Mouse (Mus musculus): ENCODE results near the gene Dohh. TPM values are rescaled to one million over a fixed set of nuclear protein-coding genes. Genes with fewer than 3 reads are reported as not detected.

The Dohh gene
- 10 to 100 TPM; 41.1 to 44.1 TPM for total RNA-seq (2021)
- long read RNA-seq, experiment 1, transcript Dohh-201 (5 exons, 1,444 nt) = major isoform, 46 of 50 reads
- long read RNA-seq, experiment 1, partial matches to known transcripts = 4 of 50 reads
- long read RNA-seq, experiment 1, other reads (novel, unspliced or antisense) = 0 of 50 reads
- long read RNA-seq, experiment 2, transcript Dohh-201 (5 exons, 1,444 nt) = major isoform, 53 of 56 reads
- long read RNA-seq, experiment 2, partial matches to known transcripts = 3 of 56 reads
- long read RNA-seq, experiment 2, other reads (novel, unspliced or antisense) = 0 of 56 reads

DNA sequence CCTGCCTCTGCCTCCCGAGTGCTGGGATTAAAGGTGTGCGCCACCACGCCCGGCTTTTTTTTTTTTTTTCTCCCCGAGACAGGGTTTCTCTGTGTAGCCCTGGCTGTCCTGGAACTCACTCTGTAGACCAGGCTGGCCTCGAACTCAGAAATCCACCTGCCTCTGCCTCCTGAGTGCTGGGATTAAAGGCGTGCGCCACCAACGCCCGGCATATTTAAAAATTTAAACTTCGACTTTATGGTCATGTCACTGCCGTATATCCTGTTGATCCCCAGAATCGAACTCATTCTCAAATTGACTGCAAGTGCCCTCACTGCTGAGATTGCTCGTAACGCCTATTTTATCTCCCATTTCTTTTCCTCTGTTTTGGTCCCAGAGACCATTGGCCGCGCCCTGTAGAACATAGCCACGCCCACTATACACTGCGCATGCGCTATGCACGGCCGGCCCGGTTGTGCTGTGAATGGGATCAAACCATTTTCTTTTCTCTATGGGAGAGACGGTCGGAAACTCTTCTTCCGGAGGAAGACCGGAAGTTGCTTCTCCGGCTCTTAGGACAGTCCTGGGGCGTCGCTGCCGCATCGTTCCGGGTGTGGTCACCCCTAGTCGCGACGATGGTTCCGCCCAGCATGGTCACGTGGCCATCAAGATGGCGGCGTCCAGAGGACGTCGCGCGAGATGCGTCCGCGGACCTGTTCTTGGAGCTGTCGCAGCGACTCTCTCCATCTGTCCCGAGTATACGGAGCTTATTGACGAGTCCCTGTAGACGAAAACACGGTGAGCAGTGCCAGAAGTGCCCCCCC lies at the start of gene Dohh, which contains the start of gene Gm48551:
Gene Dohh, plus strand, starts transcription at position 627 of the 803 bp plus-strand sequence.
Gene Gm48551, plus strand, starts transcription at position 665 of the 803 bp plus-strand sequence.
- peak; percentile 99 for DNase-seq (ENCODE audit: low spot score)

DNA sequence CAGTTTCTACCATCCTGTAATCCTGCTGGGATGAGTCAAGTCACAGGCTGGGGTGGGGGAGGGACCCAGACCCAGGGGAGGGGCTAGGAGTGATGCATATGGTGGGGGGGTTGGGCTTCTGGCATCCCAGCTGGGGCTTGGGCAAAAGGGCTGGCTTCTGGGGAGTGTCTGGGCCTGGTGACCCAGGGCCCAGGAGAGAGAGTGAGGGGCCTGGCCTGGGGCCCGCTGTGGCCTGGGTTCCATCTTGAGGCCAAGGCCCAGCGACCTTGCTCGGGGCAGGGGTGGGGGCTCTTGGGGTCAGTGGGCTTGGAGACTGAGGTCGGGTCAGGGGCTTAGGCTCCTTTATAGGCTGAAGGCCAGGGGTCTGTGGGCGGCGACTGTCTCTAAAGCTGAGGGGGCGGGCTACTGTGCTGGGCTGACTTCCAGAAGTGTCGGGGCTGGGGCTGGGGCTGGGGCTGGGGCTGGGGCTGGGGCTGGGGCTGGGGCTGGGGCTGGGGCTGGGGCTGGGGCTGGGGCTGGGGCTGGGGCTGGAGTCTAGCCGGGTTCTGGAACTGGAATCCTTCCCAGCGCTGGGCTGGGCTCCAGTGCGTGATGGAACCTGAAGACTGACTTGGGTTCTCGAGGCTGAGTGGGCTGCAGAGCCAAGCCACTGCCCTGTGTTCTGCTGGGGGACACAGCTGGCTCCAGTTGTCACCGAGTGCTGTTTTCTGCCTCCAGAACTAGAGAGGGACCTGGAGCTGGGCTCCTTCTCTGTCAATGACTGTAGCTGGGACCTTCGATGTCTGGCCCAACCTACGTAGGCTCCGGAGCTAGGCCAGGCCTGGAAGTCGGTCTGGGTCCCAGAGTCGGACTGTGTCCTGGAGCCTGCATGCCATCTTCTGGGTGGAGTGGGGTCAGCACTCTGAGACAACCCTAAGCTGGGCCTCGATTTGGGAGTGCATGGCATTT lies 48.6 kb upstream of the Dohh start:
- no peak for DNase-seq (ENCODE audit: low spot score)

DNA sequence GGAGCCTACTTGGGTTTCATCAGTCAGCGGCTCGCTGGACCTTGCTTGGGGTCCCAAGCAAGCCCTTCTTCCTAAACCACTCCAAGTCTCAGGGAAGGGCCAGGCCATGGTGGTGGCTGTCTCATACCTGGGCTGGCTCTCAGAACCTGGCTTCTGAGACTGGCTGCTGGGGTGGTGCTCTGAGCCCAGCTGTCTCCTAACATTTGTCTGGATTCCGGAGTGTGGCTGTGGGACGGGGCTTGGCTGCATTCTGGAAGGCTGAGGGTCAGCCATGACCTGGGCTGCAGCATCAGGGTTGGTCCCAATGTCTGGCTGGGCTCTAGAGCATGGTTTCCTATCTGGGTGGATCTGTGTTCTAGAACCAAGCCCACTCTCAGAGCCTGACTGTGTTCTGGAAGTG lies 47.7 kb upstream of the Dohh start:
- DNase-seq (ENCODE audit: low spot score) = no peak

DNA sequence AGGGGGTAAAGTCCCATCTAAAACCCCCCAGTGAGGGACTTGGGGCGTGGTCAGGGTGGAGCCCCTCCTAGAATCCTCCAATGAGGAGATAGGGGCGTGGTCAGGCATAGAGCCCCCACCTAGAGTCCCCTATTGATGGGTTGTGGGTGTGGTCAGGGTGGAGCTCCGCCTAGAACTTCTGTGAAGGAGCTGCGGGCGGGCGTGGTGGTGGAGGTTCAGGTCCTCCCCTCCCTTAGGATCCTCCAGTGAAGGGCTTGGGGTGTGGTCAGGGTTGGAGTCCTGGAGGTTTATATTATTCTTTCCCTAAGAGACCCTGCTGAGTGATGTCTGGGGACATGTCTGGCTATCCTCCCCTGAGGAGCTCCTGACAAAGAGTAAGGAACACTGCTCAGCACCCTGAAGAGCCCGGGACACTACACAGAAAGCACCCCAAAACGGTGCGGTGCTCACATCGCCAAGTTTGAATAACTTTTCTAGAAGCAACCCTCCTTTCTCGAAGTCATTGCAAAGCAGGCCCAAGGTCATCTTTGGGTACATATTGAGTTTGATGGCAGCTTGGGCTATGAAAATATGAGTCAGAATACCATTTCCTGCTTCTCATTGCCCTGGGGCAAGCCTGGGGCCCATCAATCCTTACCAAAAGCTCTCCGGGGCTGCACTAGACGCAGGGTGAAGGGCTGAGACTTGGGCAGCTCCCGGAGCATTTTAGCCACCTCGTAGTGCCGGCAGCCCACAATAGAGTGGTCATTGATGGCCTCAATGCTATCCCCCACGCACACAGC lies 43.5 kb upstream of the Dohh start:
- DNase-seq (ENCODE audit: low spot score) = no peak

DNA sequence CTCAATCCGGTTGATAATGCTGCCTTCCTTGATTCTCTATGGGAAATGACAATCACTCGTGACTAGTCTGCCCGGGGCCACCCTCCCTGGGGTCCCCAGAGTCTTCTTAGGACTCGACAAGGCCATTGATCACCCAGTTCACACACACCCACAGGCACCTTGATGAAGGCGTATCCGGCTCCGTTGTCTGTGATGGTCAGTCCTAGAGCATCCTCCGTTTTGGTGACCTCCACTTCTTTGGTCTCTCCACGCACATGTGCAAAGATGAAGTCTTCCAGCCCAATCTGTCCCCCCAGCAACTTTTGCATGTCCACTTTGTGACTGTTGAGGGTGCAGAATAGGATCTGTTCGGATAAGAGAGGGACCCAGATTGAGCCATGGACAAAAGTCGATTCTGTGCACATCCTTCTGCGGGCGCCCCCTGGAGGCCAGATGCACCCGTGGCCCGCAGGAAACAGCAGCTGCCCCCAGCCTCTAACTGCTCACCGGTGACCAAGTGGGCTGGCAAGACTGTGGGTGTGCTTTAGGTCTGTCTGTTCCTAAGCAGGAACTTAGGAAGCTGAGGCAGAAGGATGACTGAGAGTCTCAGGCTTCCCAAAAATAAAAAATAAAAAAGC lies 42.8 kb upstream of the Dohh start:
- peak; percentile 62 for DNase-seq (ENCODE audit: low spot score)

DNA sequence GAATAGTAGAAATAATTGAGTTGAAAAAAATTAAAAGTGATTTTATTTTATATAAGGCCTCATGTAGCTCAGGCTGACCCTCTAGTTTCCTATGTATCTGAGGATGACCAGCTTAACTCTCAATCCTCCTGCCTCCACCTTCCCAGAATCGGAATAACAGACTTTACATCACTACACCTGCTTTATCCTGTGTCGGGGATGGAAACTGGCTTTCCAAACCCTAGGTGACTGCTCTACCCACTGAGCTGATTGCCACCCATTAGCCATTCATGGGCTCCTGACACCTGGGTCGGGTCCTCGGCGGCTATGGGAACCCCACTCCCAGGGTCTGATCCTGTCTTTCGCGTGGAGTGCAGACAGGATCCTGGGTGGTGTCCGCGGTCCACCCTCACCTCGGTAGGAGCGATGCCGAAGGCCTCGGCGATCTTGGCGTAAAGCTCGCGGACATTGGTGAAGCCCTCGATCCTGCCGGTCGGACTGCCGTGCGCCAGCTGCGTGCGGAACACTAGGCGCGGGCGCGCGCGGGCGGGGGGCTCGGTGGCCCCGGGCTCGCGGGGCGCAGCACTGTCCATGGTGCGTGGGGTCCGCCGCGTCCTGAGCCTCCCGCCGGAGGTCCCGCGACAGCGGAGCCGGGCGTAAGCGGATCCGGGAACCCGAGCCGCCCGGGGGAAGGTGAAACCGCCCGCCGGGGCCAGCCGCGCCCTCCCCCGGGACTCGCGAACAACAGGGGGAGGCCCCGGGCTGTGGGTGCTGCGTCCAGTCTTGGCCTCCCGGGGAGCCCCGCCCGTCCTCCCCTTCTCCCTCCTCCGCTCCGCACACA lies 41.3 kb upstream of the Dohh start, which contains the start of gene Gipc3:
Gene Gipc3, minus strand, starts transcription at position 581 of the 820 bp plus-strand sequence.
- DNase-seq (ENCODE audit: low spot score) = no peak

DNA sequence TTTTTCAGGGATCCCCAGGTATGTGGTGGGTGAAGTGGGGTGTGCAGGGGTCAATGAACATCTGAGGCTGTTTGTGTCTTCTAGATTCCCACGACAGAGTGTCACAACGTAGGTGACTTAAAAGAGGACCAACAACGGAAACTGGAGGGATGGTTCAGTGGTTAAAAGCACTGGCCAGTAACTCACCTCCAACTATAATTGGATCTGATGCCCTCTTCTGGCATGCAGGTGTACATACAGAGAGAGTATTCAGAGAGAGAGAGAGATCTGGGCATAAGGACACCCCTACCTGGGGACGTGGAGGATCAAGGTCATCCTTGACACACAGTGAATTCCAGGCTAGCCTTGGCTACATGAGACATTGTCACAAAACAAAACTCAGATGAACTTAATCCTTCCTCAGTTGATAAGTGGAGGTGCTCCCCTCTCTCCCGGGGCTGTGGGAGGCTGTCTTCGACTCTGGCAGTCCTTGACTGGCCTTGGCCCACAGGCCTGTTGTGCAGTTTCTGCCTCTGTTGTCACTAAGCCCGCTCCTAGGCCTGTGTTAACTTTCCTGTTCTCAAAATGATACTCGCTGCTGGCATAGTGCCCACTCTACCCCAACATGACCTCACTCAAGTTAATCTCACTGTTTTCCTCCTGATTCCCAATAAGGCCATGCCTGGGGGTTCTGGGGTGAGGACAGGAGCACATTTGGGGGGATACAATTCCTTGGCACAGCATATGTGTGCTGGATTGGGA lies 39.6 kb upstream of the Dohh start:
- no peak for DNase-seq (ENCODE audit: low spot score)

DNA sequence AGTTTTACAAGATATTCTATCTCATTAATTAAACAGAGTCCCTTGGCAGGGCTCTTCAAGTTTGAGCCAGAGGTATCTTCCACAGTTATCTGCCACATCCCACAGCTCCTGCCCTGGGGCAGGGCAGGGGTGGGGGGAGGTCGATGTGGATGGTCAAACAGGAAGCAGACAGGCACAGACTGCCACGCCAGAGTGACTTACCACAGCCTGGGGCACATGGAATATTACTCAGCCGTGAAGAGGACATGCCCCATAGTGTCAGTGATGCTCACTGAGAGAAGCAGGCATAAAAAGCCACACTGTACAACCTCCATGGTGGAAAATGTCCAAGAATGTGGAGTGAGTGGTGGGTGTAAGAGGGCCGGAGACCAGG lies 39.1 kb upstream of the Dohh start:
- DNase-seq (ENCODE audit: low spot score) = no peak

DNA sequence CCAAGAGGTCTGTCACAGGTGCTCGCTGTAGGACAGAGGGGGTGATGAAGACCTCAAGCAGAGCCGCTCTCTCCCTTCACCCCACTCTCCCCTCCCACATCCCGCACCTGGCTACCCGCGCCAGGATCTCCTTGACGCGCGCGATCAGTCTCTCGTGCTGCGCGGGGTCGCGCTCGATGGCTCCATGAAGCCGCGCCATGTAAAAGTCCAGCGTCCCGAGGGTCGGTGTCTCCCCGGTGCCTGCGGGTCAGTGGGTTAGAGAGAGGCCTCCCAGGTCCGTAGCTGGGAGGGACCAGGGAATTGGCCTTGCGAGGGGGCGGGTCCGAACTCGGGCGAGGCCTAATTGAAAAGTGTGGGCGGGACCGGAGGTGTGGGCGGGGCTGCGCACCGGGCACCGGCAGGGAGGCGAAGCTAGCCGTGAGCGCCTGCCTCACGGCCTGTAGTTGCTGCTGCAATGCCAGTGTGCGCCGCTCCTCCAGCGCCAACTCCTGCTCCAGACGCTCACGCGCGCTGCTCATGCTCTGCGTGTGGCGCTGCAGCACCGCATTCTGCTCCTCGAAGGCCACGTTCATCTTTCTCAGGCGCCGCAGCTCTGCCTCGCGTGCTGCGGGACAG lies 37.7 kb upstream of the Dohh start:
- DNase-seq (ENCODE audit: low spot score) = no peak

DNA sequence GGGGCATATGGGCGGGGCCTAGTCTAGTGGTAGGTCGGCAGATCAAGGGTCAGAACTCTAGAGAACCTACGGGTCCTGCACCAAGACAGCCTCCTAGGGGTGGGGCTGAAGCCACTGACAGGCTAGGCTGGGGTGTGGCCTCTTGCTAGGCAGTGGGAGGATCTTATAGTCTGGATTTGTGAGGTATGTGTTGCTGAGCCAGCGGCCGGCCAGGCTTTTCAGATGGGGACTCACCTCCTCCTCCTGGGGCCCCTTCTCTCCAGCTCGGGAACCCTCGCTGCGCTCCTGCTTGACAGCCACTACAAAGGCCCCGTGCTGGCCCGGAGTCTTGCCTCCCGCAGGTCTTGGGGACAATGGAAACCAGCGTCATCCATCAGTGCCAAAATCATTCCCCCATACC lies 35.1 kb upstream of the Dohh start:
- no peak for DNase-seq (ENCODE audit: low spot score)

DNA sequence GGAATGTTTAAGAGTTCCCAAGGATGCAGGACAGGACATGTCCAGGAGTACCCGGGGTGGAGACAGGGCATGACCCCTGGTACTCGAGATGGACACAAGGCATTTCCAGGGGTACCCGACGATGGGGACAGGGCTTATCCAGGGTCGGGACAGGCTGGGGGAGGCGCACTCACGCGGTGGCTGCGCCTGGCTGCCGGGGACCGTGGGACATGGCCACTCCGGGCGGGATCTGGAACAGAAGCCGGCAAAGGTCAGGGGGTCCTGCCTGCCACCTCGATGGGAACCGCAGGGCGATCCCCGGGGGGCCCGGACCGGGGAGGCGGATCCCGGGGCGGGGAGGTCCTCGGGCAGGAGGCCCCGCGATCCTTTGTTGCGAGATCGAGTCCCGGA lies 34.3 kb upstream of the Dohh start:
- DNase-seq (ENCODE audit: low spot score) = no peak

DNA sequence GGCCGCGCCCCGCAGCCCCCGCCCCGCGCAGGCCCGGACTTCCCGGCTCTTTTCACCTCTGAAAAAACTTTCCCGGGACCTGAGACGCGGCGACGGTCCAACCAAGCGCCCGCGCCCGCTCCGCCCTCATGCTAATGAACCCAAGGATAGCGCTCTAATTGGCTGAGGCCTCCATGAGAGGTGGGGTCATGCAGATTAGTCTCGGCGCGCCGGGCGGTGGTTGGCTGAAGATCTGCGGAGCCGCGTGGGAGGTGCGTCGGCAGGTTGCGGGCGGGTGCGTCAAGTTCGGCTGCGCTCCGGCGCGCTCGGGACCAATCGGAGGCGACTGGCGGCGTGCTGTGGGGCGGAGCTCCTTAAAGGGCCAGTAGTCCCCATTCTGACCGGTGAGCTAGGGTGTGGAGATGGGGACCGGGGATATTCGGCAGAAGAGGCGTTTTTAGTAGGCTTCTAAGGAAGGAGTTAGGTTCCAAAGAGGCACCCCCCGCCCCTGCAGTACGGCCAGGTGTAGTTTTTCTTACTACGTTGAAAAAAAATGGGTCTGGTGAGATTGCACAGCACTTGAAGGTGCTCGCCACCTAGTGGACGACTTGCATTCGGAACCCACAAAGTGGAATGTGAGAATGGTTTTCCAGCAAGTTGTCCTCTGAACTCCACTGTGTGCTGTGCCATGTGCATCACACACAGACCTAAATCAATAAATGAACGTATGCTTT lies 33.7 kb upstream of the Dohh start, which contains the start of gene Hmg20b:
Gene Hmg20b, minus strand, starts transcription at position 130 of the 713 bp plus-strand sequence.
- peak; percentile 99 for DNase-seq (ENCODE audit: low spot score)

DNA sequence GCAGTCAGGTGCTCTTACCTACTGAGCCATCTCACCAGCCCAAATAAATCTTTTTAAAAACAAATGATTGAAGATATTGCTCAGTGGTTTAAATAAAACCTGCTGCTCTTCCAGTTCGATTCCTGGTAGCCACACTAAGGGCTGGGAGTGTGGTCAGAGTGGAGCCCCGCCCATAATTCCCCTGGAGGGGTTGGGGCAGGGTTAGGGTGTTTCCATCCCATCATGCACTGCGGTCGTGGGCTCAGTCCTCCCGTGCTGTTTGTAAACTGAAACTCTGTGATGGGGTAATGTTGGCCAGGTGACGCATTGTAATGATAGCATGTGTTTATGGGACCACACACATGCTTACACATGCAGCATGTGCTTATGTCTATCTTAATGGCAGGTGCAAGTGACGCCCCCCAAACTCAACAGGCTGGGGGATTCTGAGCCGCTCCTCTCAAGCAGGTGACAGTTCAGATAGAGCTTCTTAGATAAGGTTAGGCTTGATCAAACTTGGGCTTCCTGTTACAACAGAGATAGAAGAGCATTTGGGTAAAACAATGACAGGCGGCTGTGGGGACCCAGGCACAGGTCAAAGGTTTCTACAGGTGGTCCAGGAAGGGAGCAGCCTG lies 32.4 kb upstream of the Dohh start:
- no peak for DNase-seq (ENCODE audit: low spot score)

DNA sequence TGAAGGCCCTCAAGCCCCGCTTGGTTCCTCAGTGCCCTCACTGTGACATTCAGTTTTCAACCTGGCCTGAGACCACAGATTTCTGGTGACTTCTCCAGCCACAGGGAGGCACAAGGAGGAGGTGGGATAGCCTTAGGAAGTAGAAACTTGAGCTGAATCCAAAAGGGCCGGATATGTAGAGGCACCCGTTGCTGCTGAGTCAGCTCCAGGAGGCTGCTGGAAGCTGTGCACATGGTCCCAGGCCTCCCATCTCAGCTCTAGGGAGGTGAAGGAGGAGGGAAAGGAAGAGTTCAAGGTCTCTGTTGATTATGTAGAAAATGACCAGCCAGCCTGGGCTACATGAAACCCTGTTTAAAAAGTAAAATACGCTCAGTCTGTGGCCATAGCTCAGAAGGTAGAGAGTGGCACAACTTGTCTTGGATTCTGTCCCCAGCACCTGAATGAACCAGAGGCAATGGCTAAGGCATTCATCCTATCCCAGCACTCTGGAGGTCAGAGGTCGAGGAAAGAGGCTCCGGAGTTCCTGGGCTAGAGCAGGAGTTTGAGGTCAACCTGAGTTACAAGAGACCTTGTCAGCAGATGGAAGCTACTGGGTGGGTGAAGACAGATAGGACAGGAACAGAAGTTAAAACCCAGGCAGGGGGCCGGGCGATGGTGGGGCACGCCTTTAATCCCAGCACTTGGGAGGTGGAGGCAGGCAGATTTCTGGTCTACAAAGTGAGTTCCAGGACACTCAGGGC lies 29.3 kb upstream of the Dohh start:
- no peak for DNase-seq (ENCODE audit: low spot score)

DNA sequence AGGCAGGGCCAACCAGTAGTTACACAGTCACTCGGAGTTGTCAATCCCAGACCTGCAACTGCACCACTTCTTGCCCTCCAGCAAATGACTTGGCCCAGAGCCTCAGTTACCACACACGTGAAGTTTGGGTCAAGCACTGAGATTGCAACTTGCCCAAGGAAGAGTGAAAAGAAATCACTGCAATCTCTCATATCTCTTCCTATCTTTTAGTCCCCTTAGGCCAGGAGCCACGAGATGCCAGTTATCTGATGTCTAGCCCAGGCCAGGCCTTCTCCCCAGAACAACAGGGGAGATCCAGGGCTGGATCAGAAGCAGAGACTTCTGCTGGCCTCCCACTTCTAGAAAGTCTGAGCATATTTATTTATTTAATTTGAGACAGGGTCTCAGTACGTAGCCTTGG lies 28.7 kb upstream of the Dohh start:
- no peak for DNase-seq (ENCODE audit: low spot score)

DNA sequence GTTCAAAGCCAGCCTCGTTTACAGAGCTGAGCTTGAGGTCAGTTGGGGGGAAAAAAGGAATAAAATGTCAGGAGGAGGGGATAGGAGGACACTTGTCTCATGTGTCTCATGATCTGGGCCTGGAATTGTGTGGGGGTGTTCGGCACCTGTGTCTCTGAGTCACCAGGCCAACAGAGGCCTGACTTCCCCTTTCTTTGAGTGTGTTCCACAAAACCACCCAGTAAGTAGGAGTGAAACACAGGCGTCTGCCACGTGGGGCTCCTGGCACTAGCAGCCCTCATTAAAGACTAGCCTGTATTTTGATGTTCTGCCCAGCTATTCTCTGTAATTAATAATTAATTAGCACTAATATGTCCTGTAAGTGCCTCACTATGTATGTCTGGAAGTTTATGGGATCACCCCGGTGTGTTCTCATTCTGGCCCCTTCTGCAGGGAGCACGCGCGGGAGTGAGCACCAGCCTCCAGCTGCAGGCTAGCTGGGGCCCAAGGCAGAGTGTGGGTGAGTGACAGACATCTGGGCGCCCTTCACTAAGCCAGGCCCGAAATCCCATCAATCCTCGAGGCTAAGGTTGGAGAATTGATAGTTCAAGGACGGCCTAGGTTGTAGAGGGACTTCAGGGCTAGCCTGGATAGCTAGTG lies 27.8 kb upstream of the Dohh start:
- DNase-seq (ENCODE audit: low spot score) = no peak

Data from gastrocnemius, adult 18-20 months (tissue).